Mouse (Mus musculus) adrenal gland, adult (tissue): Measurements from ENCODE around the gene Pgm2.

Experiments used
- DNase-seq, 2 experiments: peaks; one replicate each; pipeline ENCODE4 v3.0.0; 2022 to 2023; ENCODE audit warnings: low spot score in 1 of 2; ENCODE audit not compliant: inconsistent age in 2 of 2

Gene Pgm2

DNA sequence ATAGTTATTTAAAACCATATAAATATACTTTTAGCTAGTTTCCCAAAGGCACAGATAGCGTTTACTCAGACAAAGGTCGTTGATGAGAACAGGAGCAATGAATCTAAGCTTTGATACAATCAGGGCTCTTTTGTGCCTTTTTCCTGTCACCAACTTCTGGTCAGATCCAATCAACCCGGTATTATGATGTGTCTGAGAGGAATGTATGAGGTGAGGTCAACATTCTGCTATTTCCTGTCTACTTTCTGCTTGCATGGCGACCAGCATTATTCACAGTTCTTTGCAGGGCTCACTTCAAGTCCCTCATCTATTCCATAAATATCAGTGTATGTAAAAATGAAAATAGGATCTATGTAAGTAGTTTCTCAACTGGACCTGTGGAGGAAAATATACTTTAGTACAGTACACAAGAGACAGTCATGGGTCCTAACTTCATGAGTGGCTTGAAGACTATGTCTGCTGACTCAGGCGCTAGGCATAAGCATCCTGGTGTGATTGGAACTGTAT, 81.7 kb downstream of the Pgm2 start:
- no peak for DNase-seq
